Mouse (Mus musculus) heart, postnatal 10 days (tissue): ENCODE results near the gene Coa4. TPM values are rescaled to one million over a fixed set of nuclear protein-coding genes. Genes with fewer than 3 reads are reported as not detected.
"Not testable (repeated sequence)": the region's sequence is repeated elsewhere in the genome, so short reads cannot be mapped to it uniquely, and the experiment has no call there.

Experiments
- DNase-seq, 2 experiments: peaks; one replicate each; pipeline ENCODE4 v3.0.0; 2021
- intact Hi-C: fragments of 180-260 bp; cut with DNase I; formaldehyde crosslinking; loops from one replicate; pipeline ENCODE4 v1.15.1; 2025
- total RNA-seq, 2 experiments: library from RNA; stranded (reverse); gene quantifications; 2 replicates each; pipeline ENCODE4 v1.2.3; 2021

The Coa4 gene
- total RNA-seq, 2 experiments from 2014 or later: 8.4 to 15.3 TPM

DNA sequence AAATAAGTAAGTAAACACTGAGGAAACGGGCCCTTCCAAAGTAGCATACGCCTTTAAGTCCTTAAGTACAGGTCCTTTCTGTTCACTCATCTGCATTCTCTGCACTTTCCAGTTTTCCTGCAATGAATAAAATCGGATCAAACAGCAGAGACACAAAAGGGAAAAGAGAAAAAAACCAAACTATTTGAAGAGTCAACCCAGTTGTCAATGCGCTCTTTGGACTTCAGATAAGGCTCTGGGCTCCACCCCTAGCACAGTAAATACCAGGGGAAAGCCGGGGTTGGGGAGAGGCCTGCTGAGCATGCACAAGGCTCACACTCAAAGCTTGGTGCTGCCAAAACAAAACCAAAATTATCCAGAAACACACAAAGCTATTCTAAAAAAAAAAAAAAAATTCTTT is 18.1 kb downstream of the Coa4 start:
- intact Hi-C loops: no loop called here
- peak in 1 of 2 experiments; percentile 19 for DNase-seq

DNA sequence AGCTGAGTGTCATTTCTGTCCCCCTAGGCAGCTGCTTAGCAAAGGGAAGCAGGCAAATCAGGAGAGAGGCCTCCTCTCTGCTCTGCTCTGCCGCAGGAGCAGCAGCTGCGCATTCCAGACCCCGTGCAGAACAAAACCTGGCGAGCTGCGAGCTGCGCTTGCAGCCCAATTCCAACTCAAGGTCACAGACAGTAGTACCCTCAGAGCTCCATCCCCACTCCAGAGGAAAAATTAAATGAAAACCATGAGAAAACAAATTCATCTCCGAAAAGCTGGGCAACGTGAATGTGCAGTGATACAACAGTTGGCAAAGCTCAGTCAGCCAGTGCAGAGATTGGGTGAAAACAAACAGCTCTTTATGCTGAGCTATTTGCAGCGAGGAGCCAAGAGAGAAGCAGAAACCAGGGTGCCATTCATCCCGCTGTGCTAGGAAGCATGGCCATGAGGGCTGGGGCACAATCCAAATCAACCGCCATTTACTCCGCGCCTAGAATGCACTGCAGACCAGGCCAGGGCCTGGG is 18.6 kb downstream of the Coa4 start:
- peak; percentile 51 to 56 for DNase-seq
- intact Hi-C loops: no loop called here

DNA sequence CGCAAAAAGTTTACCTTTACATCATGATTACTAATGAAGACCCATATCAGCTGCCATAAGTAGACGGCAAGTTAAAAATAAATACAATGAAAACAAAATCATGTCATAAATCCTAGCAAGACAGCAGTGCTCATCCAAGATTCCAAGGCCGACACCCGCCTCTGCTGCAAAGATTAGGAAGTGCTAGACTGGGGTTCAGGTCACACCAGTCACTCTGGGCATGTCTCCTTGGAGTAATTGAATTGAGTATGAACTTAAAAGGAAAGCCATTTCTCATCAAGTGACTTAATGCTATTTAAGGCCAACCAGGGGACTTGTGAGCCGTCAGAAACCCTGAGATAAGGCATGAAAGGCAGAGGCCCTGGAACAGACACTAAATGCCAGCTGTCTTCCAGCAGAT is 20.4 kb downstream of the Coa4 start:
- no peak for DNase-seq
- intact Hi-C loops: no loop called here

DNA sequence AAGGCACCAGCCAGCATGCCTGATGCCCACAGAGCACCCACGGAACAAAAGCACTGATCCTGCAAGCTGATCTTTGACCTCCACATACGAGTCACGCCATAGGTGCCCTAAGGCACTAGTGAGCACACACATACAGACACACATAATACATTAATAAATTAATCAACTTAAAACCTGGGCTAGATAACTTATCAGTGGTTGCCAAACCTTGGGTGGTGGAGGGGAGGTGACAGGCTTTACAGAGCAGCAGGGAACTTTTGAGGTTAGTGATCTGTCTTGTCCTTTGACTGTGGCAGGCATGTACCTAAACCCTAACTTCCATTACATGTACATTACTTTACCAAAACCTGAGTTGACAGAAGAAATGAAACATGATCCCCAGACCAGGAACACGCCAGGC is 22.5 kb downstream of the Coa4 start:
- intact Hi-C loops: no loop called here
- DNase-seq: no peak

DNA sequence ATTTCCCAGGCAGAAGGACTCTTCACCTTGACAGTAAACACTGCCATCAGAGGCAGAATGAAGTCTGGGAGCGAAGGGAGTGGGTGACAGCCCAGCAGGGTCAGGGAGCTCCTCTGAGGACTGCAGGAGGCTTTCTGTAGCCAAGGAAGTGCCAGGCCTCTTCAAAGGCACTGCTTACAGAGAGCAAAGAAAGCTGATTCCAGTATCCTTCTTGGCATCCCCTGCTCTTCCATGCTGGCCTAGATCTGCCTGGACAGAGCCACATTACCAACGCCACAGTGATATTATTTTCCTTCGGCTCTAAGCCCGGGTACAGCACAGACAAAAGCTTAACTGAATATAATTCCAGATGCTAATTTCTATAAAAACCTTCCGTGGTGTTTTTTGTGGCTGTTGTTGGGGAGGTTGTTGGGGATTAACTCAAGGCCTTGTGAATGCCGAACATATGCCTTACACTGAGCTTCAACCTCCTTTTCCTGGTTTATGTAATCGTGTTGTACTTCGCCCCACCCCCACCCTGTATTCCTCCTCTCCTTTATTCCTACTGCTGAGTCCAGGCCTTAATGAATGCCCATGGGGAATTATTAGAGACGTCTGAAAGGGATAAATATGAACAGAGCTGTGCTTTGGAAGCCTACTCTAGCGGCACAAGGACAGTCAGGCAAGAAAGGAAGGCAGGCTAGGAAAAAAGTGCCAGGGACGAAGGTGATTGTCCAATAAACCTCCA is 25.2 kb downstream of the Coa4 start:
- no peak for DNase-seq
- intact Hi-C loops: no loop called here

DNA sequence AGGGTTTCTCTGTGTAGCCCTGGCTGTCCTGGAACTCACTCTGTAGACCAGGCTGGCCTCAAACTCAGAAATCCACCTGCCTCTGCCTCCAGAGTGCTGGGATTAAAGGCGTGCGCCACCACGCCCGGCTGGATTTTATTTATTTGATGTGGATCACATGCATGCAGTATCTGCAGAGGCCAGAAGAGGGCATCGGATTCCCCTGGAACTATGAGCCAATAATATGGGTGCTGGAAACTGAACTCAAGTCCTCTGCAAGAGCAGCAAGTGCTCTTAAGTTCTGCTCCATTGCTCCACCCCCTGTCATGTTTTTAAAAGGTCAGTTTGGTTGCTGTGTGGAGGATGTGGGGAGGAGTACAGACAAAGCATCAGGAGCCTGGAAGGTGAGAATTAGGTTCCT is 30.4 kb downstream of the Coa4 start:
- intact Hi-C loops, DNase-seq: not testable (repeated sequence)

DNA sequence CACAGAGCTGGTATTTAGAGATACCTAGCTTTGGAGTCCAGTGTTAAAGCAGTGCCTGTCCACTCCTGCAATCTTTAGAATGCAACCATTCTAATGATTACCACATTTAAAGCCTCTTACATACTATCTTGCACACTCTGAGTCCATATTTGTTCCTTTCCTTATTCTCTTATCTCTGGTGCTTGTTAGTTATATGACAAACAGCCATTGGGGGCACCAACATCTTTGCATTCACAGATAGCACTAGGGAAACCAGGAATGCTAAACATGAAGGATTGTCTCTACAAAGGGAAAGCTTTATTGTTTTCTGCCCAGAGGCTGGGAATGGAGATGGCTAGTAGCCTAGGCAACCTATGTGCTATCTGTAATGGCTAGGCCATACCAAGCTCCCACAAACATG is 33.0 kb downstream of the Coa4 start:
- DNase-seq: no peak
- intact Hi-C loops: no loop called here

DNA sequence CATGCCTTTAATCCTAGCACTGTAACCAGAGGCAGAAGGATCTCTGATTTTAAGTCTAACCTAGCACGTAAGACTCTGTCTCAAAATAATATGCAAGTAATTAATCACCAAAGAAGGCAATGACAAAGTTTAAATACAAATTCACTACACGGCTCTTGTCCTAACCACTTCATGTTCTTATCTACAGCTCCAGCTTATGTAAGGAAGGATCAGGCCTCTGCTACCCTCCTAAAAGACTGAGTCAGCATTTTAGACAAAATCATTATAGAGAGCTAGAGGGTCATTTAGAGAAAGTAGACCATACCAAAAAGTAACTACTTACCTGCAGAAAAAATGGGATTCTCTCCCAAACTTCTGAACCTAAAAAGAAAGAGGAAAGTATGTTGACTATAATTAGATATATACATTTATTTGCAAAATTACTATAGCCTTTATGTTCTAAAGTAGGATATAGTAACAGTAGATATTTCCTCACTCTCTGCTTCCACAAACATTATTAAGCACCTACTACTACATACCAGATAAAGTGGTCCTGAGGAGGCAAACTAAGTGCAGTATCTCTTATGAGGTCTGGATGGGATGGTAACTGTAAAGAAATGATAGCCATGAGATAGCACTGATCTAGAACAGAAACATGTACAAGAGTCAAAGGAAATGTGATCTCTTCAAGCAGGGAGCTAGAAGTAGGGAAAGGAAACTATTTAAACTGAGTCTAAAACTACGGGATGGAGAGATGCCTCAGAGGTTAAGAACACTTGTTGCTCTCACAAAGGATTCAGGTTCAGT is 34.3 kb downstream of the Coa4 start:
- intact Hi-C loops: no loop called here
- DNase-seq: no peak

DNA sequence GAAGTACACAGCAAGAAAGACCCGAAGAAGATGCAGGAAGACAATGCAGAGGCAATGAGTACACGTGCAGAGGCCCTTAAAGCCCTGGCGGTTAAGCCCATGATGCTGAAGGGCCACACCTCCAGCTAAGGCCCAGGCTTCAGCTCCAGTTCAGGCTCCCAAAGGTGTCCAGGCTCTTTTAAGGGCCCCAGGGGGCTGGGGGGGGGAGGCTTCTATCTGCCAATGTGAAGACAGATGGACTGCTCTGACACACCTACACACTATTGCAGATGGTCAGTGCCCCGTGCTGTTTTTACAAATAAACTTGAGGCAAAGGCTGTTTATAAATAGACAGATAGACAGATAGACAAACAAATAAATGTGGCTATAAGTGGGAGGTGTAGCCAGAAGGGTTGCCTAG is 35.2 kb downstream of the Coa4 start:
- intact Hi-C loops: no loop called here

DNA sequence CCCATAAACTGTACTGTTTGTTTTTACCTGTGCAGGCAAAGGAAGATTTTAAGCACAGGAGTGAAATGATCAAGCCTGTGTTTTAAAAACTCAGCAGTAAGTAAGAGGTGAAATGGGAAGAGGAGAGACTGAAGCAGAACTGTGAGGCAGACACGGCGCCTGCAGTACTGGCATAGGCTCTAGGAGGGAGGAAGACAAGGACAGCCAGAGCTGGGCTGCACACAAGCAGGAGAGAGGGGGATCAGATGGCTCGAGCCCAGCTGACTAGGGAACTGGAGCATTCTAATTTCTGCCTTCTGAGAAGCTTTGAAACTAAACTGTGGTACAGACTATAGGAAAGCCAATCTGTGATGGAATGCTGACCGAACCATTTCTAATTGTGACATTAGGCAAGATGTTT is 35.8 kb downstream of the Coa4 start:
- no peak for DNase-seq
- intact Hi-C loops: no loop called here

More for the DNA sequence above, 35.2 kb downstream of the Coa4 start:
- DNase-seq: no peak

DNA sequence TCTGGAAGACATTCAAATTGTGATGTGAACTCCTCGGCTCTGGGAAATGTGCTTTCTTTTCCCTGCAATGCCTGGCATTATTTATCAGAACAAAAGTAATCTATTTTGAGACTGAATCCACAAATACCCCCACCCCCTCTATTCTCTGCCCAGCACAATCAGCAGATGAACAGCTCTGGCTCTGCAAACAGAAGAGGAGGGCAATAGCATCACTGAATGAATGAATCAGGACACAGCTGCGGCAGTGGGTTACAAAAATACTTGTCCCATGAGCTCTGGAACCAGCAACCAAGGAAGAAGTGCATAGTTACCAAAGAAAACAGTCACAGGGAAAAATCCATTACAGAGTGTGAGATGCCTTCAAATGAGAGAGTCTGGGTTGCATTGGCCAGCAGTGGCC is 41.9 kb downstream of the Coa4 start:
- intact Hi-C loops: no loop called here
- DNase-seq: no peak

DNA sequence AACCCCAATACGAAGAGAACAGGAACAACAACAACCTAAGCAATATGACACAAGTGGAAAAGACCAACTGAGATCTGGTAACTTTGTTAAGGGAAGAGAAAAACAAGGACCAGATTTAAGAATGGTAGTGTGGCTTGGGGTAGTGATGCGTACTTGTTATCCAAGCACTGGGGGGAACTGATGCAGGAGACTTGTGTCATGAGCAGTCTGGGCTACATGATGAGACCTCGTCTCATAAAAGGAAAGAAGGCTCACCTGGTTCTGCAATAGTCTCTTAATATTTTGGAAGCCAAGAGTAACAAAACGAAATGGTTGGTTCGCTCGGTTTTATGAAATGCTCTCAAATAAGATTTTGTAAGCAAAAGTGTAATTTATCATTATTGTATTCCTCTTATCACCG is 45.4 kb downstream of the Coa4 start:
- intact Hi-C loops: loop anchor here (2.0 to 5.0 kb wide), 2 partner anchors 25 to 45 kb away; partner anchors contain the start of genes Coa4 and Rab6a

DNA sequence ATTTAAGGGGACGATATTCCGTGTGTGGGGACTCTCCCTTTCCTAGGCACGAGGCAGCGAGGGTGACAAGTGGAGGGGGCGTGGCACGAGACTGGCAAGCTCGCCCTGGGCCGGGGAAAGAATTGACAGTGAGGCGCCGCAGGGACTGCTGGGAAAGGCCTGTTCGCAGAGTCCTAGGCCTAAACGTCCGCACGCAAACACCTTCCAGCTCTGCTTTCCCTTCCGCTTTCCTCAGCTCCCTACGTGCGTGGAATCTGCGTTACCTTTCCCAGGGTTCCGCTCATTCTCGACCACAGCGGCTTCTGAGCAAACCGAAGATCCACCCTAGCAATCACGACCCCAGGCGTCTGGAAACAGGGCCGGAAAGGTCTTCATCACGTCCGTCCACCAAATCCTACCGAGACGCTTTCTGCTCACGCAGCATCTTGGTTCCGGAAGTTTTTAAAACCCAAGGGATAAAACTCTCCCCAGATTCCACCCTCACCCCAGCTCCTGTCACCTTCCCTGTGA is 45.9 kb downstream of the Coa4 start:
- intact Hi-C loops: loop anchor here (2.0 to 5.0 kb wide), 2 partner anchors 24 to 45 kb away; partner anchors contain the start of genes Coa4 and Rab6a

More for the DNA sequence above, 45.4 kb downstream of the Coa4 start:
- no peak for DNase-seq

DNA sequence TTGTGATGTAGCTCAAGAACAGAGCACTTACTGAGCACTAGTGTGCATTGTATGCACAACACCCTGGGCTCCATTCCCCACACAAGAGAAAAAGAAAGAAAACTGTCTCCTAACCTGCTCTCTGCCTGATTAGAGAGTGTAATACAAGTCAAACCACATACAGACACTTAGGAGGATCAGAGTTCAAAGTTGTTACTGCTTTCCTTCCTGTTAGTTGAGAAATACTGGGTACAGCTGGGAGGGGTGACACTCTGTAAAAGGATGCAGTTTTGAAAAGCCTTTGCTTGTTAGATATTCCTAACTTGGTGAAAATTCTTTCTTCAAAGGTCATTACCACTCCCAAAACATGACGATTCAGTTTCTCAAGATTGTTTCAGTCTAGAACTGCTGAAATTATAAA is 52.9 kb downstream of the Coa4 start:
- no peak for DNase-seq
- intact Hi-C loops: no loop called here

More for the DNA sequence above, 45.9 kb downstream of the Coa4 start:
- peak; percentile 93 to 94 for DNase-seq

Other genes starting within 250 kb of the Coa4 start
- 10 to 100 TPM; 11.2 to 13.1 TPM for gene C2cd3, start 164.8 kb upstream of the Coa4 start, total RNA-seq
- gene Ppme1, start 164.8 kb upstream of the Coa4 start, total RNA-seq: 10 to 100 TPM; 43.5 to 44.8 TPM
- 100 to 1,000 TPM in 1 of 2 experiments, 10 to 100 TPM in 1; 62.7 to 107 TPM for gene Ucp3, start 64.1 kb upstream of the Coa4 start, total RNA-seq
- 100 to 1,000 TPM; 835 to 891 TPM for gene Ucp2, start 43.7 kb upstream of the Coa4 start, total RNA-seq
- not detected for gene Dnajb13, start 22.1 kb upstream of the Coa4 start, total RNA-seq
- 10 to 100 TPM; 77.2 to 78.6 TPM for gene Rab6a, start 70.3 kb downstream of the Coa4 start, total RNA-seq
- 10 to 100 TPM; 70.3 to 70.4 TPM for gene Mrpl48, start 71.2 kb downstream of the Coa4 start, total RNA-seq
- gene Plekhb1, start 125.3 kb downstream of the Coa4 start, total RNA-seq: 1 to 10 TPM; 1.6 to 2.3 TPM
- 10 to 100 TPM; 52.7 to 53.7 TPM for gene Fam168a, start 169.6 kb downstream of the Coa4 start, total RNA-seq